Mouse (Mus musculus) spleen, adult 2 months (tissue): ENCODE data around the gene P4ha2. TPM values are rescaled to one million over a fixed set of nuclear protein-coding genes. Genes with fewer than 3 reads are reported as not detected.

ENCODE experiments used
- DNase-seq, 2 experiments: peaks; one replicate each; pipeline versions ENCODE4 v3.0.0 to v3.0.0-alpha.2; 2012 to 2021; ENCODE audit warnings: low spot score in 2 of 2, low read depth in 1 of 2
- H3K27ac ChIP-seq: fragments of 200-500 bp; 2 replicates; pipeline ENCODE4 v1.5.1; 2012; ENCODE audit warnings: low read length, inconsistent platforms; ENCODE audit not compliant: insufficient read depth
- H3K27me3 ChIP-seq: fragments of 200-500 bp; 2 replicates; pipeline ENCODE4 v1.6.1; 2012; ENCODE audit warnings: mild to moderate bottlenecking, moderate library complexity, low read length, inconsistent platforms; ENCODE audit not compliant: control insufficient read depth, insufficient read depth
- H3K36me3 ChIP-seq: fragments of 200-500 bp; 2 replicates; pipeline ENCODE4 v1.6.1; 2012; ENCODE audit warnings: mild to moderate bottlenecking, low read length, inconsistent platforms; ENCODE audit not compliant: control insufficient read depth, insufficient read depth
- H3K4me1 ChIP-seq: fragments of 200-500 bp; 2 replicates; pipeline ENCODE4 v1.6.1; 2011; ENCODE audit warnings: inconsistent platforms; ENCODE audit not compliant: control insufficient read depth, insufficient read depth, insufficient read length
- H3K4me3 ChIP-seq: fragments of 200-500 bp; 2 replicates; pipeline ENCODE4 v1.5.1; 2011; ENCODE audit warnings: mild to moderate bottlenecking, inconsistent platforms; ENCODE audit not compliant: insufficient read depth, insufficient read length; ENCODE audit errors: extremely low read depth
- CTCF ChIP-seq: fragments of 200-500 bp; IDR thresholded peaks from 2 replicates; pipeline ENCODE4 v1.5.1; 2011; ENCODE audit warnings: mild to moderate bottlenecking, inconsistent platforms; ENCODE audit not compliant: insufficient read depth, insufficient read length, insufficient replicate concordance; ENCODE audit errors: extremely low read depth
- POLR2A ChIP-seq: fragments of 200-500 bp; IDR thresholded peaks from 2 replicates; pipeline ENCODE4 v1.6.1; 2011; ENCODE audit warnings: low read depth, low read length, inconsistent platforms
- WGBS: fragments of 180-500 bp; shearing (Covaris S2); methylation state at CpG from one replicate; pipeline ENCODE4 v1.1.7; 2018; 5-methylcytosine and 5-hydroxymethylcytosine counted together
- polyA plus RNA-seq: library from polyadenylated mRNA; depleted of rRNA; stranded (reverse); fragments of >200 nt; gene quantifications from 2 replicates; pipeline ENCODE4 v1.2.3, GENCODE M21; 2012

Gene P4ha2
- polyA plus RNA-seq, 1 experiment, result 2.8 TPM

GRCm38 (mm10) chr11:54105011-54105410, 5.1 kb downstream of the P4ha2 start:
- TF ChIP-seq POLR2A (no peak), CTCF (no peak)
- Histone ChIP-seq H3K27me3 (peaks cover 9% of the 10 kb centered on the region), H3K27ac (no peak overlapping the region), H3K36me3 (no peaks in the 10 kb centered on the region), H3K4me1 (peaks cover 7% of the 10 kb centered on the region; the same call in 1 of the 2 replicates), H3K4me3 (no peak overlapping the region)
- 40% methylated on average over 6 of the region's 6 CpGs for WGBS
- DNase-seq, result no peak

- Histone ChIP-seq H3K36me3 (no peaks in the 10 kb centered on the region), H3K4me3 (no peak overlapping the region), H3K4me1 (no peaks in the 10 kb centered on the region), H3K27ac (no peak overlapping the region), H3K27me3 (no peaks in the 10 kb centered on the region; the same call in 1 of the 2 replicates)
- no peak for DNase-seq
- TF ChIP-seq POLR2A, result no peak
- no peak for TF ChIP-seq CTCF
- 90% methylated on average over 3 of the region's 3 CpGs for WGBS
Observed at GRCm38 (mm10) chr11:54106676-54107075, 6.8 kb downstream of the P4ha2 start.

GRCm38 (mm10) chr11:54107239-54107638, 7.3 kb downstream of the P4ha2 start:
- no peak for TF ChIP-seq POLR2A
- TF ChIP-seq CTCF, result no peak
- no peaks in the 10 kb centered on the region for H3K36me3 ChIP-seq
- H3K4me1 ChIP-seq, result no peaks in the 10 kb centered on the region
- 92% methylated on average over 7 of the region's 7 CpGs for WGBS
- H3K4me3 ChIP-seq, result no peak overlapping the region
- no peaks in the 10 kb centered on the region; the same call in 1 of the 2 replicates for H3K27me3 ChIP-seq
- H3K27ac ChIP-seq, result no peak overlapping the region
- no peak for DNase-seq

GRCm38 (mm10) chr11:54108131-54108530, 8.2 kb downstream of the P4ha2 start:
- H3K36me3 ChIP-seq, result no peaks in the 10 kb centered on the region
- H3K4me1 ChIP-seq, result no peaks in the 10 kb centered on the region
- no peak overlapping the region for H3K27ac ChIP-seq
- no peak for TF ChIP-seq CTCF
- no peak for TF ChIP-seq POLR2A
- no peak for DNase-seq
- H3K27me3 ChIP-seq, result no peaks in the 10 kb centered on the region; the same call in 1 of the 2 replicates
- WGBS, result 72% methylated on average over 3 of the region's 3 CpGs
- no peak overlapping the region for H3K4me3 ChIP-seq

- Histone ChIP-seq H3K27ac (no peak overlapping the region), H3K27me3 (no peaks in the 10 kb centered on the region; the same call in 1 of the 2 replicates), H3K4me1 (no peaks in the 10 kb centered on the region), H3K4me3 (no peak overlapping the region), H3K36me3 (no peaks in the 10 kb centered on the region)
- WGBS, result 82% methylated on average over 5 of the region's 5 CpGs
- no peak for DNase-seq
- TF ChIP-seq POLR2A (no peak), CTCF (no peak)
Observed at GRCm38 (mm10) chr11:54108894-54109293, 9.0 kb downstream of the P4ha2 start.

- DNase-seq, result no peak
- Histone ChIP-seq H3K4me1 (no peaks in the 10 kb centered on the region), H3K36me3 (no peaks in the 10 kb centered on the region), H3K27me3 (no peaks in the 10 kb centered on the region; the same call in 1 of the 2 replicates), H3K4me3 (no peak overlapping the region), H3K27ac (no peak overlapping the region)
- TF ChIP-seq CTCF (no peak), POLR2A (no peak)
- WGBS, result 85% methylated on average over 7 of the region's 7 CpGs
Observed at GRCm38 (mm10) chr11:54111291-54111690, 11.4 kb downstream of the P4ha2 start.

GRCm38 (mm10) chr11:54111976-54112741, 12.3 kb downstream of the P4ha2 start:
- Histone ChIP-seq H3K36me3 (no peaks in the 10 kb centered on the region), H3K4me1 (no peaks in the 10 kb centered on the region), H3K27ac (no peak overlapping the region), H3K27me3 (no peaks in the 10 kb centered on the region; the same call in 1 of the 2 replicates), H3K4me3 (no peak overlapping the region)
- no peak for DNase-seq
- 90% methylated on average over 21 of the region's 21 CpGs for WGBS
- TF ChIP-seq CTCF (no peak), POLR2A (no peak)
